In genomic region chr15:85990696-85991443, GRCm38 (mm10) we compare ENCODE assay signal across 11 mouse cellular contexts. TPM values are rescaled to one million over a fixed set of nuclear protein-coding genes. Genes with fewer than 3 reads are reported as not detected.
A peak's percentile ranks its signal among the peaks of the same experiment; 100 is the strongest.
DNase-seq lines count a peak whose midpoint lies in the region; ATAC-seq lines count a peak whose summit lies in the region.
"Had no signal": no experiment of that assay in that cellular context is flagged by ENCODE, and none has a peak within 500 bp of the region (broad histone marks: within the 10 kb centered on the region; RNA-seq: fewer than 3 reads in every experiment).

No protein-coding gene starts in this region.

- no peaks in the 10 kb centered on the region for H3K36me3 ChIP-seq in lung, embryonic 15.5 days
- H3K36me3 ChIP-seq in embryonic facial prominence, embryonic 13.5 days, result no peaks in the 10 kb centered on the region
- H3K36me3 ChIP-seq in forebrain, embryonic 13.5 days (ENCODE audit: poor library complexity, severe bottlenecking), result no peaks in the 10 kb centered on the region
- no peaks in the 10 kb centered on the region for H3K36me3 ChIP-seq in limb, embryonic 13.5 days
- H3K36me3 ChIP-seq: G1E; limb, embryonic 12.5 days had no signal

- no peak overlapping the region; the same call in 1 of the 2 replicates for H3K4me2 ChIP-seq in lung, embryonic 15.5 days
- H3K4me2 ChIP-seq in embryonic facial prominence, embryonic 13.5 days, result no peak overlapping the region
- no peak overlapping the region for H3K4me2 ChIP-seq in forebrain, embryonic 13.5 days
- H3K4me2 ChIP-seq in limb, embryonic 13.5 days (replicated peaks), result no peak overlapping the region
- H3K4me2 ChIP-seq: limb, embryonic 12.5 days had no signal

- DNase-seq in lung, postnatal 14 days, result no peak
- DNase-seq in frontal cortex, postnatal 14 days (ENCODE audit: low spot score in 2 of 2), result no peak
- no peak for DNase-seq in cerebellum, postnatal 10 days
- no peak for DNase-seq in embryo, embryonic 10.5 days (ENCODE audit: low spot score)
- DNase-seq: thymus, postnatal 36 days had no signal

- H3K9ac ChIP-seq in lung, embryonic 15.5 days, result no peak overlapping the region
- no peak overlapping the region for H3K9ac ChIP-seq in embryonic facial prominence, embryonic 13.5 days
- no peak overlapping the region for H3K9ac ChIP-seq in forebrain, embryonic 13.5 days
- H3K9ac ChIP-seq in limb, embryonic 13.5 days, result no peak overlapping the region
- H3K9ac ChIP-seq: limb, embryonic 12.5 days had no signal

- peak overlapping the region; percentile 86 for H3K27ac ChIP-seq in lung, embryonic 15.5 days
- peak overlapping the region; percentile 28 for H3K27ac ChIP-seq in embryonic facial prominence, embryonic 13.5 days
- H3K27ac ChIP-seq in forebrain, embryonic 13.5 days, result peak overlapping the region; percentile 99
- peak overlapping the region; percentile 69; the same call in 1 of the 2 replicates for H3K27ac ChIP-seq in limb, embryonic 13.5 days

- peaks cover 44% of the 10 kb centered on the region for H3K4me1 ChIP-seq in lung, embryonic 15.5 days
- H3K4me1 ChIP-seq in embryonic facial prominence, embryonic 13.5 days, result peaks cover 41% of the 10 kb centered on the region
- H3K4me1 ChIP-seq in forebrain, embryonic 13.5 days, result peaks cover 69% of the 10 kb centered on the region
- peaks cover 48% of the 10 kb centered on the region for H3K4me1 ChIP-seq in limb, embryonic 13.5 days

- WGBS in lung, embryonic 15.5 days, result 70% methylated on average over 17 of the region's 17 CpGs
- 86% methylated on average over 17 of the region's 17 CpGs for WGBS in embryonic facial prominence, embryonic 13.5 days
- WGBS in forebrain, embryonic 13.5 days, result 74% methylated on average over 17 of the region's 17 CpGs
- WGBS in limb, embryonic 13.5 days, result 87% methylated on average over 17 of the region's 17 CpGs

- ATAC-seq in lung, embryonic 15.5 days (ENCODE audit: borderline replicate concordance, extremely low read depth, low FRiP score, low TSS enrichment), result no peak
- no peak for ATAC-seq in embryonic facial prominence, embryonic 13.5 days (ENCODE audit: insufficient number of reproducible peaks, insufficient read depth, low FRiP score, low TSS enrichment, low read depth)
- no peak for ATAC-seq in forebrain, embryonic 13.5 days
- ATAC-seq in limb, embryonic 13.5 days (ENCODE audit: low FRiP score, low read depth), result no peak

- no peak overlapping the region for H3K4me3 ChIP-seq in lung, embryonic 15.5 days
- no peak overlapping the region for H3K4me3 ChIP-seq in embryonic facial prominence, embryonic 13.5 days
- no peak overlapping the region for H3K4me3 ChIP-seq in forebrain, embryonic 13.5 days
- H3K4me3 ChIP-seq in limb, embryonic 13.5 days, result no peak overlapping the region
- H3K4me3 ChIP-seq: limb, embryonic 12.5 days had no signal

- H3K27me3 ChIP-seq in lung, embryonic 15.5 days, result no peaks in the 10 kb centered on the region
- no peaks in the 10 kb centered on the region for H3K27me3 ChIP-seq in embryonic facial prominence, embryonic 13.5 days
- no peaks in the 10 kb centered on the region for H3K27me3 ChIP-seq in forebrain, embryonic 13.5 days
- H3K27me3 ChIP-seq in limb, embryonic 13.5 days, result no peaks in the 10 kb centered on the region
- H3K27me3 ChIP-seq: limb, embryonic 12.5 days had no signal

- no peaks in the 10 kb centered on the region for H3K9me3 ChIP-seq in lung, embryonic 15.5 days
- H3K9me3 ChIP-seq in embryonic facial prominence, embryonic 13.5 days, result no peaks in the 10 kb centered on the region
- H3K9me3 ChIP-seq in forebrain, embryonic 13.5 days (replicated peaks), result no peaks in the 10 kb centered on the region
- no peaks in the 10 kb centered on the region for H3K9me3 ChIP-seq in limb, embryonic 13.5 days
- H3K9me3 ChIP-seq: G1E; limb, embryonic 12.5 days had no signal

RNA-seq across cellular contexts. Expression of gene Celsr1, which starts 42.7 kb away (rescaled TPM):
- 4.3 and 4.8 TPM in 2 replicates for polyA plus RNA-seq in lung, embryonic 15.5 days (2015; fragmentation: Nextera tagmentation; extraction: Ambion mirVana)
- polyA plus RNA-seq in embryonic facial prominence, embryonic 13.5 days (2015; fragmentation: Nextera tagmentation; extraction: Ambion mirVana), result 2.9 and 3.1 TPM in 2 replicates
- 6.6 and 7.1 TPM in 2 replicates for polyA plus RNA-seq in forebrain, embryonic 13.5 days (2015; fragmentation: Nextera tagmentation; extraction: Ambion mirVana)
- polyA plus RNA-seq in limb, embryonic 13.5 days (2015; fragmentation: Nextera tagmentation; extraction: Ambion mirVana), result 2.0 TPM in 2 replicates

Comparison
In these comparisons a context has a peak if more than half of its experiments do, and no peak if none do; other contexts are left out.
1. H3K27ac ChIP-seq: peak in every context shown above with its lines; median percentile 99 in forebrain, embryonic 13.5 days; 86 in lung, embryonic 15.5 days; 69 in limb, embryonic 13.5 days; 28 in embryonic facial prominence, embryonic 13.5 days.